Mouse (Mus musculus) 3134 (cell line): ENCODE data around the gene Mcl1.
A peak's percentile ranks its signal among the peaks of the same experiment; 100 is the strongest.
"Not testable (repeated sequence)": the region's sequence is repeated elsewhere in the genome, so short reads cannot be mapped to it uniquely, and the experiment has no call there.

Experiments used
- DNase-seq: peaks from one replicate; pipeline ENCODE4 v3.0.0-alpha.2; 2011; ENCODE audit warnings: low spot score; ENCODE audit not compliant: insufficient read length; ENCODE audit errors: extremely low read depth

Gene Mcl1

DNA sequence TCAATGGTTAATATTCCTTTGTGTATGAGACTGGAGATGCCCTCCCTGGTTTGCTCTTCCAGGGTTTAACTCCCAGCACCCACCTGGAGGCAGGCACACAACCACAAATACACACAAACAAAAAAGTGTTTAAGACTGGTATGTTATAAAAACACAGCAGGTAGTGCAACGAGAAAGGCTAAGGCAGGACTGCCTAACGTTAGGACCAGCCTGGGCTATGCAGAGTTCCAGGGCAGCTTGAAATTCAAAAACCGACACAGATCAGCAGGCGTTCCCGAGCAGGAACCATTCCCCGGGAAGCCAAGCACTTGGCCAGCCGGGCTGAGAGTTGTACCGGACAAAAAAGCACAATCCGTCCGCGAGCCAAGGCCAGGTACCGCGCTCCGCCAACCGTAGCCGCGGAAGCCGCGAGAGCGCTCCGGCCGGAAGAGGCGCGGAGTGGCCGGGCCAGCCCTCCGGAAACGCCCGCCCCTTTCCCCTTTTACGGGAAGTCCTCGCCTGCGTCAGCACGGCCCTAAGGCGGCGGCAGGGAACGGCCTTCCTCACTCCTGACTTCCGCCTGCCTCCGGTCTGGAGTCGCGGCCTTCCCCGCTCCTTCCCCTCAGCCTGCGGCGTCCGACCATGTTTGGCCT is at the start of gene Mcl1:
Gene Mcl1, plus strand, starts transcription at position 553 of the 632 bp plus-strand sequence.
- peak; percentile 95 for DNase-seq

DNA sequence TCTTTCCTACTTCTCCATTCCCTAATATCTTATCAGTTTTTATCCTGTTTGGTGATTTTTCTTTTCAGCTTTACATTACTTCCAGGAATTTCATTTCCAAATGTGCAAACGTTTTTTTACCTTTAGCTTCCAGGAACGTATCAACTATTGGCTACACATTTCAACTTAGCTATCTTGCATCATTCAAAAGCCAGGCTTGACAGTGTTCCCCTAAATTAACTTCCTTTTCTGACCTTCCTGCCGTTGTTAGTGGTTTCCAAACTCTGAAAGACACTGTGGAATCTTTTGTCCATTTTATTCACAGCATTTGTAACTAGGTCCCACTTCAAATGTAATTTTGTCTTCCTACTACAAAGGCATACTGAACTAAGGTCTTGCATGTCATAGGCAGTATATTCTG is 49.4 kb upstream of the Mcl1 start:
- DNase-seq = no peak

DNA sequence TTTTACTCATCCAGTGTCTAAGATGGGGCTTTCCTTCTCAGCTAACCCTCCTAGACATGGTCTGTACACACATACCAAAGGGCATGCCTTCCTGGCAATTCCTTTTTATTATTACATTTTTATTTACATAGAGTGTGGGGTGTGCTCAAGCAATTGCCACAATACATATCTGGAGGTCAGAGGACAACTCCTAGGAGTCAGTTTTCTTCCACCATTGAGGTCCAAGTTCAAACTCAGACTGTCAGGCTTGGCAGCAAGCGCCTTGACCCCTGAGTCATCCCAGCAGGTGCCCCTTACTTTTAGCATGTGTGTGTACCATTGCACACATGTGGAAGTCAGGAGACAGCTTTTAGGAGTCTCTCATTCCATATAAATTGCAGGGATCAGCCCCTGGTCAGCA is 44.6 kb upstream of the Mcl1 start:
- DNase-seq = no peak

DNA sequence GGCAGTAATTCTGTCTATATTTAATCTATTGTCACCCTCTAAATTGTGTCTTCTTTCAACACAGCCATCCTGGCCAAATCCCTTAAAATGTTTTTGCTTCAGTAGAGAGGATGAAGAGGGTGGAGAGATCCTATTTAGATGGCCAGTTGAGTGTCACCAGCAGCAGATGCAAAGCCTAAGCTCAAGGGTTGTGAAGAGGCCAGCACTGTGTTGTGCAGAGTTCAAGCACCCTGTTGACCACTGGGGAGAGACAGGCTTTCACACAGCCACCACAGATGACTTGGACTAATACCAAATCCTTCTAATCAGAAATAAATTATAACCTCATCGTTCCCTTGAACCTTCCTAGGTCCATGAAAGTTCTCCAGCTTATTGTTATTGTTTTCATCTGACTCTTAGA is 40.1 kb upstream of the Mcl1 start:
- DNase-seq = no peak

DNA sequence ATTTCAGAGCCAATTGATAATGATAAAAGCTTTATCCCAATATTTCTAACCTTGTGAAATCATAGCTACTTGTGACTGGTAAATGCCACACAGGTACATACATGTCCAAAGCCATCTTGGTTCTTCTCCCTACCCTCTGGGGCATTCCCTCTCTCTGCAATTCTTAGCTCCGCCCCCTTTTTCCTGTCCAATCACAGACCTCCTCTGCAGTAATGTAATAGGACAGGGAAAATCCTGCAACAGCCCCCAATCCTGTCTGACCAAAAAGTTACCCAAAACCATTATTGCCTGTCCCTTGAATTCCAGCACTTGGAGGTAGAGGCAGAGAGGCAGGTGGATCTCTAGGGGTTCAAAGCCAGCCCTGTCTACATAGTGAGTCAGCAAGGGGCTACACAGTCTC is 37.3 kb upstream of the Mcl1 start:
- DNase-seq = no peak

DNA sequence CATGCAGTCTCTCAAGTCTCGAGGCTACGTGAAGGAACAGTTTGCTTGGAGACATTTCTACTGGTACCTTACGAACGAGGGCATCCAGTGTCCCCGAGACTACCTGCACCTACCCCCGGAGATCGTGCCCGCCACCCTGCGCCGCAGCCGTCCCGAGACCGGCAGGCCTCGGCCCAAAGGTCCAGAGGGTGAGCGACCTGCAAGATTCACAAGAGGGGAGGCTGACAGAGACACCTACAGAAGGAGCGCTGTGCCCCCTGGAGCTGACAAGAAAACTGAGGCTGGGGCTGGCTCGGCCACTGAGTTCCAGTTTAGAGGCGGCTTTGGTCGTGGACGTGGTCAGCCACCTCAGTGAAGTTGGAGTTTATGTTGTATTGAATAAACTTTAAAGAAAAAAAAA is 36.2 kb upstream of the Mcl1 start:
- not testable (repeated sequence) for DNase-seq

DNA sequence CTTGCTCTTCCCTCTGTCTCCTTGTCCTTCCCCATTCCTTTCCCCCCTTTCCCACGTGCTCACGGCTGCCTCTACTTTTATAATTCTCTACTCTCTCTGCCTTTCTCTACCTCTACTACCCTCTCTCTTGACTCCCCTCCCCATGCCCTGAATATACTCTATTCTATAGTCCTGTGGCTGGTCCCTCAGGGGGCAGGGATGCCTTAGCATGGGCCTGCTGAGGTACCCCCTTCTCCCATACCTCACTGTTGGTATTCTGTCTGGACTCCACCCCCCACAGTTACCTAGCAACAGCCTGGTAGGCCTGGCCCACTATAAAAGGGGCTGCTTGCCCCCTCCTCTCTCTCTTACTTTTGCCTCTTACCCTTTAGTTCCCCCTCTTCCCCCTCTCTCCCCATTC is 35.0 kb upstream of the Mcl1 start:
- no peak for DNase-seq

DNA sequence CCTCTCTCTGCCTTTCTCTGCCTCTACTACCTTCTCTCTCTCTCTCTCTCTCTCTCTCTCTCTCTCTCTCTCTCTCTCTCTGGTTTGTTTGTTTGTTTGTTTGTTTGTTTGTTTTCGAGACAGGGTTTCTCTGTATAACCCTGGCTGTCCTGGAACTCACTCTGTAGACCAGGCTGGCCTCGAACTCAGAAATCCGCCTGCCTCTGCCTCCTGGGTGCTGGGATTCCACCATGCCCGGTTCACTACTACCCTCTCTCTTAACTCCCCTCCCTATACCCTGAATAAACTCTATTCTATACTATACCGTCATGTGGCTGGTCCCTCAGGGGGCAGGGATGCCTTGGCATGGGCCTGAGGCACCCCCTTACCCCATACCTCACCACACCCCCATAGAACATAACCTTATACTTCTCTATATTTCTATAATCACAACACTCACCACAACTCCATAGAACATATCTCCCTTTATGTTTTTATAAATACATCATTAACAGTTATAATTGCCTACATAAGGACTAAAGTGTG is 34.5 kb upstream of the Mcl1 start:
- not testable (repeated sequence) for DNase-seq

DNA sequence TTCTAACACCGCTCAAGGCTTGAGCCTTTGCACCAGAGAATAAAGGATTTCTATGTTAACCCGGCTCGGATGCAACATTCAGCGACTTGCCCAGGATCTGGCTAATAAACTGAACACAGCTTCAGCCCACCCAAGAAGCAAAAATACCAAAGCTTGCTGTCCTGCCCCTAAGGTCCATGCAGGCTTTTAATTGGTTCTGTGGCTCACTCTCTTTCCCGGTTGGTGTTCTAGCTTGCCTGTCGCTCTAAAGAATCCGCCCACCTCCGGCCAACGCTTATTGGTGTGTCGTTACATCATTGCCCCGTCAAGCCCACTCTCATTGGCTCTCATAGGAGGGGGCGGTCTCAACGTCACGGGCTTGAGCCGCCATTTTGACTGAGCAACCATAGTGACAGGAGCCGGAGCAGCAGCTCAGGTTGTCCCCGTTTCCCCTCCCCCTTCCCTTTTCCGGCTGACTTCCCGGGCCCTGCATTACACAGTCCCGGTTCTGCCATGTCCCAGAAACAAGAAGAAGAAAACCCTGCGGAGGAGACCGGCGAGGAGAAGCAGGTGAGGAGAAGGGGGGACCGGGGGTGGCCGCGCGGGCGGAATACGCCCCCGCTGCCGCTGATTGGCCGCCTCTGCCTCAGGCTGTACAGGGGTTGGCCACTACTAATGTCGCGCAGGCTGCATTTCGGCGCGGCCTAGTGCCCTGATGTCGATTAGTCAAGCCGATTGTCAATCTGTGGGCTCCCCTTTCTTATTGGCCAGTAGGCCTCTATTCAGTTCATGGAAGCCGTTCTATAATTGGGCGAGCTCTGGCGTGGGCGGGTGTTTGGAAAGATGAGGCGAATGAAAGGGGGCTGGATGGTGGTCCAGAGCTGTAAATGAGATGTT is 33.7 kb upstream of the Mcl1 start, which contains the start of gene Ensa:
Gene Ensa, plus strand, starts transcription at position 366 of the 876 bp plus-strand sequence.
- DNase-seq = peak; percentile 96

DNA sequence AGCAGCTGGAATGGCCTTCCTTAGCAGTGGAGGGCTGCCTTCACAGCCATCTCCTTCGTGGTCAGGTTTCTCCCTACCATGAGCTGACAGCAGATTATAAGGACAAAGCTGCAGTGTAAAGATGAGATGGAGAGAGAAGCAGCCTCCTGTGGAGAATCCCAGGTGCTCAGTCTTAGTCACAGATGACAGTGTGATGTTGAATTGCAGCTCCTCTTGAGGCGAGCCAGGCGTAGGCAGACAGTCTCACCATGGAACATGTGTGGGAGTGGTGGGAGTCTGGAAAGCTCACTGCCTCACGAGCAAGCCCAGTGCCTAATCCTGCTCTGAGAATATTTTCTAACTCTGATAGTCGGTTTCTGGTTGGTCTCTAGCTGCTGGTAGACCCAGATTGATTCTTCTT is 30.8 kb upstream of the Mcl1 start:
- DNase-seq = no peak

DNA sequence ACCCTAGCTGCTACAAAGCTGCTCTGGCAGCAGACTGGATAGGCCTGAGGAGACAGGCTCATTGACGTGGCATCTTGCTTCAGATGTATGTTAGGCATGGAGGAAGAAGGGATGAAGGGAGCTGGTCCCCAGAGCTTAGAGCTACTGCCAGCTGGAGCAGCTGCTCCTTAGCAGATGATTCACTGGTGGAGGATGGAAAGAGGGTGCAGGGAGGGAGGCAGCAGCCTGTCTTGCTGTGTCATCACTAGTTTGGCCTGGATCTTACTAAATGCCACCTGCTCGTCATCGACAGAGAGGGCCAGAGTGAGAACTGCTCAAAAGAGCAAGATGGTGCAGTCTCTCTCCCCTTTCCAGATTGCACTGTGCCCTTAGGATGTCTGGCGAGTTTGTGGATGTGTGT is 28.8 kb upstream of the Mcl1 start:
- peak; percentile 33 for DNase-seq

DNA sequence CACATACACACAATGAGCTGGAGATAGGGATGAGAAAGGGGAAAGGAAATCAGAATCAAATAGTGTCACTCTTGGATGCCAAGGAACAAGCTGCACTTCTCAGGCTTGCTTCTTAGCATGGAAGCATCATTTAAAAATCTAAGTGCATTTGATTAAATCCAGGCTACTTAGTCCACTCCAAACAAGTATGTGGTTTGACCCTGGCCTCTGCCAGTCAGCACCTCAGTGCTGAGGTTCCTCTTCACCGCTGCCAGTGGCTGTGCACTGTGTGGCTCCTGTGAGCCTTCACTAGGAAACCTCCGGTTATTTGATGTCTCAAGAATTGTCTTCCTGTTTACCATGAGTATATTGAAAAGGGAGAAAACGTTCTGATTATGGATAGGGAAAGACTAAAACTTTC is 27.7 kb upstream of the Mcl1 start:
- no peak for DNase-seq

DNA sequence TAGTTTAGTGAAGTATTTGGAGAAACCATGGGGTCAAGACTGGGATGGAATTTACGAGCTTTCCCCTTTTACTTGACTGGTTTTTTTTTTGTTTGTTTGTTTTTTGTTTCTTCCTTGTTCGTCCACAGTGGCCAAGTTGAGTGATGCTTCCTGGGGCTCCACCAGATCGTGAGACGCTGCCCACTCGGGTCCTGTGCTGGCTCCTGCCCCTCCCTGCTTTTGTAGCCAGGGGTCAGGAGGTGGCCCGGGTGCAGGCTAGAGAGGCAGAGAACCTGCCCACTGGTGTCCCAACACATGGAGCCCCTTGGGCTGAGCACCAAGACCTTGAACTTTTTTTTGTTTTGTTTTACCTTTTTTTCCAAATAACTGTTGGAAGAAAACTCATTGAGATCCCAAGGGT is 27.3 kb upstream of the Mcl1 start:
- no peak for DNase-seq

DNA sequence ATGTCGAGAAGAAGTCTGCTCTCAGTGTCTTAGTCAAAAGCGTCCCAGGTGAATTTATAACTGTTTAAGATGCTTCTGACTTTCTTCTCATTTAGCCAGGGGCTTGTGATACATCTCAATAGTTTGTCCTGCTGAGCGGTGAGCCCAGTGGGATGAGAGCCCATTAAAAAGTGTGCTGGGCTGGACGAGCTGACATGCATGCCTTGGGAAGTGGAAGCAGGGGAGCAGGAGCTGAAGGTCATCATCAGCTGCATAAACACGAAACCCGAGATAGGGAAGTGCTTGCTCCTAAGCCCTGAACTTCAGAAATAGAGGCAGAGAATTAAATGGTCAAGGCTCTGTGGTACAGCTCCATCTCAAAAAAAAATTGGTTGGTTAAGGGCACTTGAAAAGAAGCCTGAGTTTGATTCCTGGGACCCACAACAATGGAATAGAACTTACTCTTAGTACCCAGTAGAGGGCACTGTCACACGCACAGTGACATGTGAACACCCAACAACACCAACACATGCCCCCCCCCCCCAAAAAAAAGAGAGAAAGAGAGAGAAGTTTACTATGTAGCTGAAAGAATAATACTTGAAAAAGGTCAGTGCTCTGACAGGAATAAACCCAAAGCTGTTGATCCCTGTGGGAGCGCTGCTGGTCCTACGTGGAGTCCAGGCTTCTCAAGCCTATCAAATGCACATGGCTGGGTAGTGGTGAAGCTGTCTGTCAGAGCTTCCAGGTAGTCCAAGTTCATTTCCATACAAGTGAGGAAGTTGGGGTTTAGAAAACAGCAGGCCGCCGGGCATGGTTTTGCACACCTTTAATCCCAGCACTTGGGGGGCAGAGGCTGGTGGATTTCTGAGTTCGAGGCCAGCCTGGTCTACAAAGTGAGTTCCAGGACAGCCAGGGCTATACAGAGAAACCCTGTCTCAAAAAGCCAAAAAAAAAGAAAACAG is 25.7 kb upstream of the Mcl1 start:
- no peak for DNase-seq

DNA sequence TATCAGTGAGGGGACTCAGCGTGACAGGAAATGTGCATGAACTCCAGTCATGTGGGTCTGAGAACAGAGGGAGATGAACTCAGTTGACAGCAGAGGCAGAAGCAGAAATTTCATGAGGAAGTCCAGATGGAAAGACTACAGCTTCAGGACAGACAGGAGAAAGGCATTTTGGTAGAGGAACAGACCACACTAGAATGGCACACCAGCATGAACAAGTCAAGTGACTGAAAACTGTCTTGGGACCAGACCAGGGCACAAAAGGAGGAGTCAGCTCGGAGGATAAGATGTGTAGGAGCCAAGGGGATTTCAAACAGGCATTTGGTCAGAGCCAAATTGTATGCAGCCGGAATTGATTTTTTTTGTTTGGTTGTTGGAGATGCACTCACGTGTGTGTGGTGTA is 23.0 kb upstream of the Mcl1 start:
- DNase-seq = no peak

DNA sequence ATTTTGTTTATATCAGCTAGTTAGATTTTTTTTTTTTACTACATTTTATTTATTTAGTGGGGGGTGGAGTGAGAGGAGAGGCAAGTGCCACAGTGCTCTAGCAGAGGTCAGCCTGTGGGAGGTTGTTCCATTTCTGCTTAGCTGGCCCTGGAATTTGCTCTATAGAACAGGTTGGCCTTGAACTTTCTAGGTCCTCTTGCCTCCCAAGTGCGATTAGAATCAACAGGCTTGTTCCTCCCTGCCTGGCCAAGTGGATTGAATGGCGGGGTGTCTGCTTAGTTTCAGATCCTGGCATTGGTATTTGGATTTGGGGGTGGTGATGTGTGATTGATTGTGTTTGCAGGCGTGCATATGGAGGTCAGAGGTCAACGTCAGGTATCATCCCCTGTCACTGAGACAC is 22.5 kb upstream of the Mcl1 start:
- no peak for DNase-seq

DNA sequence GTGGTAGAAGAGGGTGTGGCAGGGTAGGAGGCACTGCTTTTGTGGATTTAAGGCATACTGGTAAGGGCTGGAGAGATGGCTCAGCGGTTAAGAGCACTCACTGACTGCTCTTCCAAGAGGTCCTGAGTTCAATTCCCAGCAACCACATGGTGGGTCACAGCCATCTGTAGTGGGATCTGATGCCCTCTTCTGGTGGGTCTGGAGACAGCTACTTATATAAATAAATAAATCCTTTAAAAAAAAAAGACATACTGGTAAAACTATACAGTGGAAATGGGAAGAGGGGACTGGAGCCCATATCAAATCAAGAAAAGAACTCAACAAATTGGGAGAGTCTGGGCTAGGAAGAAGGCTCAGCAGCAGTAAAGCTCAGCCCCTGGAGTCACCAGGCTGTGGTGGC is 18.9 kb upstream of the Mcl1 start:
- no peak for DNase-seq

DNA sequence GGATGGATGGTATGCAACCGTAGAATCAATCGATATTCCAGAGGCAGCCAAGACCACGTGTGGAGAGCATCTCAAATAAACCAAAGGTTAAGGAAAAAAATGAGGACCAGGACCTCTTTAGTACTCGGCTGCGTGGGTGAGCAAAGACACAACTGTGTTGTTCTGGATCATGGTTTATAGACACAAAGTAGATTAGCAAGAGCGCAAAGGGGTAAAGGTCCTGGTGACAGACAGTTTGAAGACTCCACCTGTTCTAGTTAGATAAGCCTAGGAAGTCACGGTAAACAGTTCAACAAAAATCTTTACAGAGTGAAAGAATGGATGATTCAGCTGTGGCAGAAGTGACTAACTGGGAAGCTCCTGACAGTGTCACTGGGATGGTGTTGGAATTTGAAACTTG is 15.5 kb upstream of the Mcl1 start:
- DNase-seq = no peak

DNA sequence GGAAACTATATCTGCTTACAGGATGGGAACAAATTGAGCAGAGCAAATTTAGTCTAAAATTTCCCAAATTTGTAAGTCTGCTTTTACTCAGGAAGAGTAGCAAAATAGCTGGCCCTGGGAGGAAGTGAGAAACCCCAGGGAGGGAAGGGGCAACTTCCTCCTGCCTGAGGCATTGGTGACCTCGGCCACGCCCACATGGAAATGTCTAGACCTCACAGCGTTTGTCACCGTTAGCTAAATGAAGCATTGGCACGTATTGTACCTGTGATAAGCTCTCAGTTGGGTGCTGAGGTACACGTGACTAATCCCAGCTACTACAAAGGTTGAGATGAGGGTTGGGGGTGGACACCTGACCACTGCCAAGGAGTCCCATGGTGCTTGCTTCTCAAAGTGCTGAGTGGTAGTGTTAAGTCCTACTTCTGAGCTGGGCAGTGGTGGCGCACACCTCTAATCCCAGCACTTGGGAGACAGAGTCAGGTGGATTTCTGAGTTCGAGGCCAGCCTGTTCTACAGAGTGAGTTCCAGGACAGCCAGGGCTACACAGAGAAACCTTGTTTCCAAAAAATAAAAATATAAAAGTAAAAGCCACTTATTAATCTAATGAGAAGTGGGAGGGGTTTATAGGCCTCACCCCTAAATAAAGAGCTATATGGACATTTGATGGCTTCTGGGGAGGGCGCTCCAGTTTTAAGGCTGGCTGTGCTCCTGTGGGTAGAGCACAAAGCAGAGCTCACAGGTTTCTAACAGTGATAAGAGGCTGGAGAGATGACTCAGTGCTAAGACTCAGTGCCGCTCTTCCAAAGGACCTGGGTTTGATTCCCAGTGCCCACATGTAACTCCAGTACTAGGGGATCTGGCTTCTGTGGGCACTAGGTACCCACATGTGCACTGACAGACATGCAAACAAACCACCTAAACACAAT is 13.0 kb upstream of the Mcl1 start:
- no peak for DNase-seq

DNA sequence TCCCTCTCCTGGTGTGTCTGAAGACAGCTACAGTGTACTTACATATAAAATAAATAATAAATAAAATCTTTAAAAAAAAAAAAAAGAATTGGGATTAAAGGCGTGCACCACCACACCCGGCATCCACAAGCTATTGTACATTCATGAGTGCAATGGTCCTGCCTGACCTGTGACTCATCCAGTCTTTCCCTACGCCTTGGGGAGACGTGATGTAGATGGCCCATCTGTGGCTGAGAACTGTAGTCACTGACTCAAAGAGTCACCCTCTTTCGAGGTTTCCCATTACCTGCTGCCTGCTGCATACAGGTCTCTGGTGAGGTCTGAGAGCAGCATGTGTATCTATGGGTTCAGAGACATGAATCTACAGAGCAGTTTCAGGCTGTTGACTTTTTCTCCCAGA is 10.6 kb upstream of the Mcl1 start:
- DNase-seq = no peak
